9 mouse cellular contexts compared by ENCODE assay signal in the genomic region with DNA sequence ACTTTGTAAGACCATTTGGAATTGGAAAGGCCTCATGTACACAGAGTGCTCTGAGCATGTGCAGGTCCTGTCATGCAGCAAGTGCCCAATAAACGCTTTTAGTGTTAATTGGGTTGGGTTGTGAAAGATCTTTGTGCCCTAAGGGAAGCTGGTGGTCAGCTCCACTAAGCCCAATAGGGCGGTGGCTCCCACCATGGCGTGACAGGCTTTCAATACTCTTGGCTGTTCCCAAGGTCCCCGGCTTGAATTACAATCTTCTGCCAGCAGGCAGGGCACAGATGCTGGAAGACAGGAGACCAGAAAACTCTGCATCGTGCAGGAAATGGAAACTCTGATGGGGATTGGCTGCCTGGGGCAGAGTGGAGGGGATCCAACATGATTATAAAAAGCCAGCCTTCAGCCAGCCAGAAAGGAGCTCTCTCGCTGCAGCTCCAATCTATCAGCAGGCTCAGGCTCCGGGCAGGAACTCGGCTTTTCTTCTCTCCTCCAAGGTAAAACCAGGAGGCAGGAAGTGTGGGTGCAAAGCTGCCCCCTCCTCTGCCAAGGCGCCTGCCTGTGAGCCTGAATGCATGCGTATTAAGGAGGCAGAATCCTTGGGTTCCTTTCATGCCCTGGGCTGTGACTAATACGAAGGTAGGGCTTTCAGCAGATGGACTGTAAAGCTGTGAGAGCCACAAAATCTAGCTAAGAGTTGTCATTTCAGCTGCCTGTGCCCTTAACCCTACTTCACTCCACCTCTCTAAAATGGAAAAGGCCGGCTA. TPM values are rescaled to one million over a fixed set of nuclear protein-coding genes. Genes with fewer than 3 reads are reported as not detected.
DNase-seq lines count a peak whose midpoint lies in the region; ATAC-seq and TF ChIP-seq lines count a peak whose summit lies in the region.
"Had no signal": no experiment of that assay in that cellular context is flagged by ENCODE, and none has a peak within 500 bp of the region (broad histone marks: within the 10 kb centered on the region; RNA-seq: fewer than 3 reads in every experiment).

No protein-coding gene starts in this region.

- H3K9me3 ChIP-seq in forebrain, embryonic 12.5 days: no peaks in the 10 kb centered on the region
- H3K9me3 ChIP-seq in hindbrain, postnatal 0 days (ENCODE audit: low read length): no peaks in the 10 kb centered on the region
- H3K9me3 ChIP-seq: liver, embryonic 13.5 days had no signal

- H3K4me2 ChIP-seq in forebrain, embryonic 12.5 days: no peak overlapping the region; the same call in 1 of the 2 replicates
- 0 out of 2 replicates have a peak overlapping the region, but pooled peaks have one; percentile 6 for H3K4me2 ChIP-seq in hindbrain, postnatal 0 days (ENCODE audit: low read depth, low read length)

- no peaks in the 10 kb centered on the region for H3K36me3 ChIP-seq in forebrain, embryonic 12.5 days (replicated peaks)
- no peaks in the 10 kb centered on the region for H3K36me3 ChIP-seq in hindbrain, postnatal 0 days (ENCODE audit: insufficient read depth, low read length)
- H3K36me3 ChIP-seq: liver, embryonic 13.5 days had no signal

- peaks cover 23% of the 10 kb centered on the region; the same call in 1 of the 2 replicates for H3K27me3 ChIP-seq in forebrain, embryonic 12.5 days
- H3K27me3 ChIP-seq in hindbrain, postnatal 0 days (ENCODE audit: insufficient read depth, low read length): no peaks in the 10 kb centered on the region

- 57% methylated on average over 12 of the region's 12 CpGs for WGBS in forebrain, embryonic 12.5 days
- 20% methylated on average over 12 of the region's 12 CpGs for WGBS in hindbrain, postnatal 0 days

- 0 out of 2 replicates have a peak overlapping the region, but pooled peaks have one; percentile 12 for H3K9ac ChIP-seq in forebrain, embryonic 12.5 days
- no peak overlapping the region for H3K9ac ChIP-seq in hindbrain, postnatal 0 days (replicated peaks; ENCODE audit: low read length)
- H3K9ac ChIP-seq: liver, embryonic 13.5 days had no signal

- DNase-seq in lung, postnatal 10 days: peak; percentile 57
- DNase-seq in lung, adult 18-20 months: no peak
- peak; percentile 81 for DNase-seq in hindbrain, postnatal 0 days (ENCODE audit: low spot score)
- peak; percentile 44 to 71 for DNase-seq in left cerebral cortex, adult 8-10 months (ENCODE audit: low spot score in 2 of 2)
- peak; percentile 56 to 65 for DNase-seq in right cerebral cortex, adult 2 months (ENCODE audit: low spot score in 2 of 2)
- DNase-seq in thymus, postnatal 36 days: no peak
- no peak for DNase-seq in ovary, postnatal 10 days (ENCODE audit: low spot score)
- DNase-seq: liver, embryonic 13.5 days had no signal

- H3K4me3 ChIP-seq in forebrain, embryonic 12.5 days (replicated peaks): no peak overlapping the region
- no peak overlapping the region for H3K4me3 ChIP-seq in hindbrain, postnatal 0 days (ENCODE audit: low read length)
- H3K4me3 ChIP-seq: liver, embryonic 13.5 days had no signal

- ATAC-seq in forebrain, embryonic 12.5 days (ENCODE audit: low FRiP score): no peak
- peak; percentile 81 for ATAC-seq in hindbrain, postnatal 0 days

- H3K4me1 ChIP-seq in forebrain, embryonic 12.5 days: peaks cover 21% of the 10 kb centered on the region
- peaks cover 9% of the 10 kb centered on the region; the same call in 1 of the 2 replicates for H3K4me1 ChIP-seq in hindbrain, postnatal 0 days (ENCODE audit: insufficient read depth, low read length)

- TF ChIP-seq CTCF in hindbrain, postnatal 0 days (IDR thresholded peaks at IDR 0.05; ENCODE audit: low read depth): no peak

- H3K27ac ChIP-seq in forebrain, embryonic 12.5 days: peak overlapping the region; percentile 71
- H3K27ac ChIP-seq in hindbrain, postnatal 0 days: peak overlapping the region; percentile 77
- H3K27ac ChIP-seq: liver, embryonic 13.5 days had no signal

RNA-seq across cellular contexts. Expression of gene Fam76a, which starts 16.0 kb away (rescaled TPM):
- polyA plus RNA-seq in forebrain, embryonic 12.5 days (2016; fragmentation: Nextera tagmentation; extraction: Ambion mirVana): 30.3 and 31.3 TPM in 2 replicates
- total RNA-seq in hindbrain, postnatal 0 days (2014; rRNA removed): 17.3 and 18.4 TPM in 2 replicates
- 28.3 and 34.5 TPM in 2 replicates for polyA plus RNA-seq in hindbrain, postnatal 0 days (2015; fragmentation: Nextera tagmentation; extraction: Ambion mirVana)
- 10 to 100 TPM; 46.4 to 64.0 (median 61.0) TPM for total RNA-seq in left cerebral cortex, adult 8-10 months (2022)

RNA-seq across cellular contexts. Expression of gene Fgr, which starts 35.5 kb away (rescaled TPM):
- polyA plus RNA-seq in forebrain, embryonic 12.5 days (2016; fragmentation: Nextera tagmentation; extraction: Ambion mirVana): 0.12 and 0.20 TPM in 2 replicates
- total RNA-seq in hindbrain, postnatal 0 days (2014; rRNA removed): 0.07 and 0.73 TPM in 2 replicates
- 0.19 and 0.39 TPM in 2 replicates for polyA plus RNA-seq in hindbrain, postnatal 0 days (2015; fragmentation: Nextera tagmentation; extraction: Ambion mirVana)
- total RNA-seq in left cerebral cortex, adult 8-10 months (2022): 1 to 10 TPM in 2 of 4 experiments, under 1 TPM in 2; 0.17 to 1.1 (median 0.82) TPM

RNA-seq across cellular contexts. Expression of gene Stx12, which starts 54.1 kb away (rescaled TPM):
- 93.7 and 94.7 TPM in 2 replicates for polyA plus RNA-seq in forebrain, embryonic 12.5 days (2016; fragmentation: Nextera tagmentation; extraction: Ambion mirVana)
- 107 TPM in 2 replicates for total RNA-seq in hindbrain, postnatal 0 days (2014; rRNA removed)
- 136 and 137 TPM in 2 replicates for polyA plus RNA-seq in hindbrain, postnatal 0 days (2015; fragmentation: Nextera tagmentation; extraction: Ambion mirVana)
- total RNA-seq in left cerebral cortex, adult 8-10 months (2022): 100 to 1,000 TPM in 1 of 4 experiments, 10 to 100 TPM in 3; 97.6 to 103 (median 98.8) TPM

Comparison
In these comparisons a context has a peak if more than half of its experiments do, and no peak if none do; other contexts are left out.
1. DNase-seq: peak in lung, postnatal 10 days (single experiment), hindbrain, postnatal 0 days (single experiment), left cerebral cortex, adult 8-10 months (2 of 2) and right cerebral cortex, adult 2 months (2 of 2); none in lung, adult 18-20 months (0 of 2), thymus, postnatal 36 days (0 of 2) and ovary, postnatal 10 days (single experiment).